Comparison of ENCODE assay signal across 15 mouse cellular contexts in genomic region chr6:99058688-99059087, GRCm38 (mm10).
"Had no signal": no experiment of that assay in that cellular context is flagged by ENCODE, and none has a peak within 500 bp of the region (broad histone marks: within the 10 kb centered on the region; RNA-seq: fewer than 3 reads in every experiment).

No protein-coding gene starts in this region.

- H3K27me3 ChIP-seq: kidney, embryonic 15.5 days; limb, embryonic 12.5 days; limb, embryonic 15.5 days; liver, embryonic 13.5 days had no signal

- H3K4me3 ChIP-seq: kidney, embryonic 15.5 days; limb, embryonic 12.5 days; limb, embryonic 15.5 days; liver, embryonic 13.5 days had no signal

- H3K36me3 ChIP-seq: kidney, embryonic 15.5 days; limb, embryonic 12.5 days; limb, embryonic 15.5 days; liver, embryonic 13.5 days had no signal

- H3K9me3 ChIP-seq: kidney, embryonic 15.5 days; limb, embryonic 12.5 days; limb, embryonic 15.5 days; liver, embryonic 13.5 days had no signal

- H3K9ac ChIP-seq: kidney, embryonic 15.5 days; limb, embryonic 12.5 days; limb, embryonic 15.5 days; liver, embryonic 13.5 days had no signal

- DNase-seq: kidney, adult 8-10 months; kidney, postnatal 10 days; kidney, postnatal 36 days; left cerebral cortex, postnatal 4 days; liver, embryonic 13.5 days; lung, adult 2 months; lung, postnatal 14 days; lung, postnatal 4 days; midbrain, embryonic 14.5 days; thymus, adult 2 months; thymus, postnatal 14 days had no signal

- H3K27ac ChIP-seq: kidney, embryonic 15.5 days; limb, embryonic 12.5 days; limb, embryonic 15.5 days; liver, embryonic 13.5 days had no signal

- H3K4me1 ChIP-seq: kidney, embryonic 15.5 days; limb, embryonic 12.5 days had no signal

- H3K4me2 ChIP-seq: kidney, embryonic 15.5 days; limb, embryonic 12.5 days; limb, embryonic 15.5 days; liver, embryonic 13.5 days; midbrain, embryonic 11.5 days had no signal
